Mouse (Mus musculus) cerebellum, adult 2 months (tissue): Measurements from ENCODE around the gene Larp1. TPM values are rescaled to one million over a fixed set of nuclear protein-coding genes. Genes with fewer than 3 reads are reported as not detected.

Experiments
- DNase-seq, 2 experiments: peaks; one replicate each; pipeline ENCODE4 v3.0.0; 2021
- H3K27ac ChIP-seq: fragments of 200-500 bp; 2 replicates; pipeline ENCODE4 v1.5.1; 2012; ENCODE audit warnings: low read length, control low read depth, inconsistent platforms; ENCODE audit not compliant: insufficient read depth
- H3K27me3 ChIP-seq: fragments of 200-500 bp; 2 replicates; pipeline ENCODE4 v1.6.1; 2012; ENCODE audit warnings: inconsistent platforms, mild to moderate bottlenecking, low read length, moderate library complexity; ENCODE audit not compliant: control insufficient read depth, insufficient read depth
- H3K4me1 ChIP-seq: fragments of 200-500 bp; 2 replicates; pipeline ENCODE4 v1.6.1; 2011; ENCODE audit warnings: low read length; ENCODE audit not compliant: control insufficient read depth, insufficient read depth
- H3K4me3 ChIP-seq: fragments of 200-500 bp; replicated peaks from 2 replicates; pipeline ENCODE3; 2011; ENCODE audit warnings: mild to moderate bottlenecking, low read depth, low read length, control low read depth; ENCODE audit not compliant: insufficient read depth
- CTCF ChIP-seq: fragments of 200-500 bp; IDR thresholded peaks from 2 replicates; pipeline ENCODE4 v1.5.1; 2011; ENCODE audit warnings: low read depth, mild to moderate bottlenecking, control low read depth, low read length, moderate library complexity, borderline replicate concordance; ENCODE audit not compliant: insufficient read depth
- POLR2A ChIP-seq: fragments of 200-500 bp; IDR thresholded peaks from 2 replicates; pipeline ENCODE4 v1.6.1; 2011; ENCODE audit warnings: low read length, control low read depth, borderline replicate concordance; ENCODE audit not compliant: insufficient read depth
- WGBS: fragments of 180-500 bp; shearing (Covaris S2); methylation state at CpG from one replicate; pipeline ENCODE4 v1.1.7; 2018; 5-methylcytosine and 5-hydroxymethylcytosine counted together
- polyA plus RNA-seq: library from polyadenylated mRNA; depleted of rRNA; stranded (reverse); fragments of >200 nt; gene quantifications from 2 replicates; pipeline ENCODE4 v1.2.3, GENCODE M21; 2012

Larp1 gene
- polyA plus RNA-seq, 1 experiment: 54.5 TPM

DNA sequence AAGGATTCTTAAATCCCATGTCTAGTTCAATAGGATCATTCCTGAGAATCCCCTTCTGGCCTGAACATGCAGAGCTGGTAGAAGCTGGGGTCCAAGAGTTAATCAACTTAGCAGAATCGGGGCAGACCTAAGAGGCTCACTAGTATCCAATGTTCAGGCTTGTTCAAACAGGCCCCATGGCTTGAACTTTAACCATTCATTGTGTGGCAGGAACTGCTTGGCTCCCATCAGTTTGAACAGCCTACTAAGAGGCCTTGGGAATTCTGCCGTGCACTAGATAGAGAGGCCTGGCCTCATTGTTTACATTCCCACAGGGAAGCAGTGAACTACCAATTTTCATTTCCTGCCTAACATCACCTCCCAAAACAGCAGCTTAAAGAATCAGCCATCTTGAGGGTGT, 12.8 kb downstream of the Larp1 start:
- Histone ChIP-seq H3K4me1 (peaks cover 33% of the 10 kb centered on the region), H3K27ac (no peak overlapping the region), H3K27me3 (no peaks in the 10 kb centered on the region), H3K4me3 (no peak overlapping the region)
- no peak for TF ChIP-seq CTCF
- no peak for TF ChIP-seq POLR2A
- WGBS: 38% methylated on average over 2 of the region's 2 CpGs
- no peak for DNase-seq

- Histone ChIP-seq H3K4me3 (no peak overlapping the region), H3K4me1 (peaks cover 30% of the 10 kb centered on the region), H3K27me3 (no peaks in the 10 kb centered on the region), H3K27ac (no peak overlapping the region)
- TF ChIP-seq POLR2A (no peak), CTCF (no peak)
- 55% methylated on average over 1 of the region's 1 CpGs for WGBS
- DNase-seq: no peak
These were observed 15.4 kb downstream of the Larp1 start for GRCm38 (mm10) chr11:58024271-58024670.

GRCm38 (mm10) chr11:58024671-58025070, 15.8 kb downstream of the Larp1 start:
- Histone ChIP-seq H3K4me1 (peaks cover 30% of the 10 kb centered on the region), H3K27me3 (no peaks in the 10 kb centered on the region), H3K27ac (no peak overlapping the region), H3K4me3 (no peak overlapping the region)
- TF ChIP-seq CTCF (no peak), POLR2A (no peak)
- WGBS: 39% methylated on average over 2 of the region's 2 CpGs
- no peak for DNase-seq

- TF ChIP-seq POLR2A (no peak), CTCF (no peak)
- no peak overlapping the region for H3K27ac ChIP-seq
- no peak for DNase-seq
These were observed 17.0 kb downstream of the Larp1 start for GRCm38 (mm10) chr11:58025881-58026280.

GRCm38 (mm10) chr11:58026337-58026736, 17.5 kb downstream of the Larp1 start:
- H3K4me3 ChIP-seq: no peak overlapping the region
- H3K27me3 ChIP-seq: no peaks in the 10 kb centered on the region
- DNase-seq: peak in 1 of 2 experiments; percentile 35
- 35% methylated on average over 3 of the region's 3 CpGs for WGBS
- peaks cover 30% of the 10 kb centered on the region for H3K4me1 ChIP-seq
- 0 out of 2 replicates have a peak overlapping the region, but pooled peaks have one; percentile 14 for H3K27ac ChIP-seq
- TF ChIP-seq POLR2A (no peak), CTCF (no peak)

More at GRCm38 (mm10) chr11:58025881-58026280, 17.0 kb downstream of the Larp1 start:
- Histone ChIP-seq H3K4me1 (peaks cover 30% of the 10 kb centered on the region), H3K27me3 (no peaks in the 10 kb centered on the region), H3K4me3 (no peak overlapping the region)
- 69% methylated on average over 4 of the region's 4 CpGs for WGBS

- peaks cover 25% of the 10 kb centered on the region for H3K4me1 ChIP-seq
- H3K27me3 ChIP-seq: no peaks in the 10 kb centered on the region
- DNase-seq: no peak
- no peak overlapping the region for H3K4me3 ChIP-seq
- H3K27ac ChIP-seq: peak overlapping the region; percentile 14; the same call in 1 of the 2 replicates
- TF ChIP-seq CTCF (no peak), POLR2A (no peak)
- 67% methylated on average over 1 of the region's 1 CpGs for WGBS
These were observed 18.0 kb downstream of the Larp1 start for GRCm38 (mm10) chr11:58026860-58027259.

GRCm38 (mm10) chr11:58028981-58029380, 20.1 kb downstream of the Larp1 start:
- Histone ChIP-seq H3K4me3 (no peak overlapping the region), H3K27me3 (no peaks in the 10 kb centered on the region), H3K4me1 (peaks cover 35% of the 10 kb centered on the region), H3K27ac (no peak overlapping the region)
- no peak for DNase-seq
- WGBS: 100% methylated on average over 1 of the region's 1 CpGs
- no peak for TF ChIP-seq CTCF
- TF ChIP-seq POLR2A: no peak

DNA sequence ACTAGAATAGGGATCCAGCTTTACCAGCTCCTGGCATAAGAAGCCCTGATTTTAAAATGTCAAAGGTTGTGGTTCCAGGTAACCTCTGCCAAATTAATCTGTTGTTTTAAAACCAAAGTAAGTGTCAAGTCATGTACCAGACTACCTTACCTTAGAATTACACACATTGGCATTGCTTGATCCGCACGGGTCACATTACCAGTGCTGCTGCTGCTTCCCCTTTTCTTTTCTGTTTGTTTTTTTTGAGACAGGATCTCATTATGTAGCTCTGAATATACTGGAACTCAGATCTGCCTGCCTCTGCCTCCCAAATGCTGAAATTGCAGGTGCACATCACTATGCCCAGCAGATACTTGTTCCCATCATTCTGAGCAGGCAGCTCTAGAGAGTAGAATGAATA, 21.0 kb downstream of the Larp1 start:
- 82% methylated on average over 2 of the region's 2 CpGs for WGBS
- Histone ChIP-seq H3K27me3 (no peaks in the 10 kb centered on the region), H3K4me1 (peaks cover 32% of the 10 kb centered on the region), H3K27ac (no peak overlapping the region), H3K4me3 (no peak overlapping the region)
- no peak for DNase-seq
- TF ChIP-seq POLR2A (no peak), CTCF (no peak)

GRCm38 (mm10) chr11:58031176-58031575, 22.3 kb downstream of the Larp1 start:
- no peak overlapping the region for H3K4me3 ChIP-seq
- no peak for DNase-seq
- peaks cover 27% of the 10 kb centered on the region for H3K4me1 ChIP-seq
- no peak overlapping the region for H3K27ac ChIP-seq
- H3K27me3 ChIP-seq: no peaks in the 10 kb centered on the region
- TF ChIP-seq POLR2A (no peak), CTCF (no peak)
- 63% methylated on average over 6 of the region's 6 CpGs for WGBS
